Mouse (Mus musculus): ENCODE measurements around the gene Cysrt1. TPM values are rescaled to one million over a fixed set of nuclear protein-coding genes. Genes with fewer than 3 reads are reported as not detected.

Gene Cysrt1
- polyA plus RNA-seq, 1 experiment from 2014 or later: not detected

DNA sequence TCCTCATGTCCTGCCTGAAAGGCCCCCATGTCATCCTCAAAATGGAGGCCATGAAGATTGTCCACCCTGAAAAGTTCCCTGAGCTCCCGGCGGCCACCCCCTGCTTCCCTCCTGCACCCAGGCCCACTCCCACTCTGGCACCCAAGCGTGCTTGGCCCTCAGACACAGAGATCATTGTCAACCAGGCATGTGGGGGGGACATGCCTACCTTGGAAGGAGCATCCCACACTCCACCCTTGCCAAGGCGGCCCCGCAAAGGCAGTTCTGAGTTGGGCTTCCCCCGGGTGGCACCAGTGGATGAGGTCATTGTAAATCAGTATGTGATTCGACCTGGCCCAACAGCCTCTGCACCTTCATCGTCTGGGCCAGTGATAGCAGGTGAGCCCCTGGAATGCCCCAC, 1.1 kb upstream of the Cysrt1 start:
- WGBS: 80% methylated on average over 8 of the region's 8 CpGs
- H3K9me3 ChIP-seq: no peaks in the 10 kb centered on the region
- peak overlapping the region; percentile 78 for H3K9ac ChIP-seq (replicated peaks)
- peaks cover 35% of the 10 kb centered on the region for H3K36me3 ChIP-seq
- no peak overlapping the region for H3K27ac ChIP-seq
- ATAC-seq: no peak
- H3K4me2 ChIP-seq (replicated peaks): peak overlapping the region; percentile 71
- peaks cover 35% of the 10 kb centered on the region for H3K4me1 ChIP-seq (replicated peaks)
- peak overlapping the region; percentile 56 for H3K4me3 ChIP-seq (replicated peaks)
- H3K27me3 ChIP-seq: peaks cover 7% of the 10 kb centered on the region; the same call in 1 of the 2 replicates

DNA sequence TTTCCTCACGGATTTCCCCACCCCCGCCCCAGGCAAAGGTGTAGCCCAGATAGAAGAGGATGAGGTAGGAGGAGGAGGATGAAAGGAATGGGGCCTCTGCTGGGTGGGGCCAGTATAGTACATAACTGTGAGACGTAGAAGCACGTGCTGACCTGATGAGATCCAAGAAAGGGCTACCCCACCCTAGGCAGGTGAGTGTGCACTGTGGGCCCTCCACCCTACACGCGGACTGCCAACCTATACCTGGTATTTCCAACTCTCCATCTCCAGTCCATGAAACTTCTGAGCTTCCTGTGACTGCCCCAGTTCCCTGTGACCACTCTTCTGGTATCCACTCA, 845 bp downstream of the Cysrt1 start:
- peak; percentile 43 for ATAC-seq
- H3K4me1 ChIP-seq (replicated peaks): peaks cover 35% of the 10 kb centered on the region
- H3K27ac ChIP-seq: peak overlapping the region; percentile 54
- H3K36me3 ChIP-seq: peaks cover 19% of the 10 kb centered on the region
- peak overlapping the region; percentile 71 for H3K4me2 ChIP-seq (replicated peaks)
- WGBS: 19% methylated on average over 6 of the region's 6 CpGs
- H3K9me3 ChIP-seq: no peaks in the 10 kb centered on the region
- peaks cover 21% of the 10 kb centered on the region for H3K27me3 ChIP-seq
- H3K9ac ChIP-seq (replicated peaks): peak overlapping the region; percentile 78
- H3K4me3 ChIP-seq (replicated peaks): peak overlapping the region; percentile 56

DNA sequence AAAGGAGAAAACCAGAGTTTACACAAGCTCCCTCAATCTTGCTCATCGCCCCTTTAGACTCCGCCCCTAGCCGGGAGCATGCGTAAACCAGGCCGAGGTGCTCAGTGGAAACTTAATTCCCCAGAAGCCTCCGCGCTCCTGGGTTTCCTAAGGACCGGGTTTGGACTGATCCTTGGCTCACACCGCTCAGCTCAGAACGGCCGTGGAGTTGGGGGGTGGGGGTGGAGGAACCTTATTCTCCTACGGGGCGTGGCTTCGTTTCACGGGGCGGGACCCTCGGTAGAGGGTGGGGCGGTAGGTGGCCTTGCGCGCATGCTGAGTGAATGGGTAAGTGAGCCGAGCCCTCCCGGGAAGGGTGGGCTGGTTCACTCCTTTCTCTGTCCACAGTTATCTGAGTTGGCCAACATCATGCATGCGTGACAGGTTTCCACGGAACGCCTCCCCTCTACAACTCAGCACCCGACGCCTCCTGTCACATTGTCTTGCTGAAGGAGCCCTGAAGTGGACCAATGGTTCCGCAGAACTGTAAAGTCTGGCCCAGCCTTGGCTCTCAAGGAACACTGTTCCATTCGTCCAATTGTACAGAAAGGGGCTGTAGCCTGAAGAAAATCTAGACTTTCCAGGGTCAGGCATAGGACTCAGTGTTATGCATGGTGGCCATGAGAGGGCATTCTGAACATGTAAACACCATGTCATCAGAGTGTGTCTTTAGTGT, 1.4 kb downstream of the Cysrt1 start:
- Histone ChIP-seq H3K27ac (peak overlapping the region; percentile 54), H3K4me2 (replicated peaks) (peak overlapping the region; percentile 71), H3K9me3 (no peaks in the 10 kb centered on the region), H3K4me1 (replicated peaks) (peaks cover 35% of the 10 kb centered on the region), H3K9ac (replicated peaks) (peak overlapping the region; percentile 78), H3K27me3 (peaks cover 26% of the 10 kb centered on the region), H3K4me3 (replicated peaks) (peak overlapping the region; percentile 56), H3K36me3 (peaks cover 14% of the 10 kb centered on the region)
- 1% methylated on average over 29 of the region's 29 CpGs for WGBS
- peak; percentile 78 for ATAC-seq

DNA sequence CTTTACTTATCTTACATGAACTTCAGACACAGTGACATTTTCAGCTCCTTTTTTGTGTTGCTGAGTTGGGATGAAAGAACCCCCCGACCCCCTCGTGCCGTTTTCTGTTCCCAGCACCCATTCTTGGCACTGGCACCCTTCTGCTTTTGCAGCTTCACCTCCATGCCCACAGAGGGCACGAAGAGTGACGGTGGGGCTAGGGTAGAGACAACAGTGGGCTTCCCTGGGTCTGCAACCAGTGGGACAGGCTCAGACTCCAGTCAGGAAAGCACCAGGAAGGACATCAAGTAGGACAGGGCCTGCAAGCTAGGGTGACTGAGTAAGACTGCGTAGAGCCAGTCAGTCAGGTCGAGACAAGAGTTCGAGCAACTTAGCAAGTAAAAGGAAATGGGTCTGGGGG, 1.9 kb downstream of the Cysrt1 start:
- H3K4me3 ChIP-seq (replicated peaks): peak overlapping the region; percentile 56
- H3K27ac ChIP-seq: no peak overlapping the region; the same call in 1 of the 2 replicates
- peak overlapping the region; percentile 71 for H3K4me2 ChIP-seq (replicated peaks)
- 47% methylated on average over 8 of the region's 8 CpGs for WGBS
- no peak overlapping the region; the same call in 1 of the 2 replicates for H3K9ac ChIP-seq (replicated peaks)
- peaks cover 35% of the 10 kb centered on the region for H3K4me1 ChIP-seq (replicated peaks)
- H3K27me3 ChIP-seq: peaks cover 26% of the 10 kb centered on the region
- no peaks in the 10 kb centered on the region for H3K9me3 ChIP-seq
- ATAC-seq: peak; percentile 8
- H3K36me3 ChIP-seq: peaks cover 8% of the 10 kb centered on the region

DNA sequence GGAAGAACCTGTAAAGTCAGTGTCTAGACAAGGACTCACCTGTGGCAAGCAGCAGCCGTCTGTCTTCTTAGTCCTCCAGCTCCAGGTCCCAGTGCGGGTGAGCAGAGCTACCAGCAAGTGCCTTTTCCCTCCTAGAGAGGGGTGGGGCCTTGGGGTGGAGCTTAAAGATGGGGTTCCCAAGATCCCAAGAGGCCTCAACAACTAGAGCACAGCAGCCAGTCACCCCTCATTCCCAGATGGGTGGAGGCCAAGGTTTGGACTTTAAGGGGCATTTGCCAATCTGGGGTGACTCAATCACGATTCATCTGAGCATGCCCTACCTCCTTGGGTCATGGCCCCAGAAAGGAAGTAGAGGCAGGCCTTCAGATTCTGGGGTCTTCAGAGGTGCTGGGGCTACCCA, 2.5 kb downstream of the Cysrt1 start:
- Histone ChIP-seq H3K4me3 (replicated peaks) (no peak overlapping the region), H3K9me3 (no peaks in the 10 kb centered on the region), H3K36me3 (peaks cover 3% of the 10 kb centered on the region; the same call in 1 of the 2 replicates), H3K27ac (no peak overlapping the region), H3K27me3 (peaks cover 26% of the 10 kb centered on the region), H3K4me1 (replicated peaks) (peaks cover 35% of the 10 kb centered on the region), H3K4me2 (replicated peaks) (no peak overlapping the region), H3K9ac (replicated peaks) (no peak overlapping the region)
- no peak for ATAC-seq
- 98% methylated on average over 3 of the region's 3 CpGs for WGBS

DNA sequence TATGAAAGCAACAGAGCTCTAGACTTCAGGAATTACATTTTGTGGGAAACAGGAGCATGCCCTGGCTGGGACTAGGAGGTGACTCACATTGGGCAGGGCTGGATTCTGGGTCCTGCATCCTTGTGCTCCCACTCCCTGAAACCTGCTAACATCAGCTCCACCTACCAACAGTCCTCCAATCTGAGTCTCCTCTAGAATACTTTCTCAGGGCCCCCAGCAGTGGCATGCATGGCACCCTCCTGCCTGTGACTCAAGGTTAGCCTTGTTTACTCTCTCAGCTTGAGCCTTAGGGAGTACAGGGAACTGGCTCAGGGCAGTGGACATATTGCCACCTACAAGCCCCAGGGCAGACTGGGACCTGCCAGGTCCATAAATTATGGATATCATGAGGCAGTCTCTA, 4.1 kb downstream of the Cysrt1 start:
- H3K27me3 ChIP-seq: peaks cover 30% of the 10 kb centered on the region
- no peak overlapping the region for H3K9ac ChIP-seq (replicated peaks)
- no peaks in the 10 kb centered on the region for H3K9me3 ChIP-seq
- H3K4me3 ChIP-seq (replicated peaks): no peak overlapping the region
- no peak for ATAC-seq
- no peaks in the 10 kb centered on the region for H3K36me3 ChIP-seq
- no peak overlapping the region for H3K4me2 ChIP-seq (replicated peaks)
- no peak overlapping the region for H3K27ac ChIP-seq
- H3K4me1 ChIP-seq (replicated peaks): peaks cover 27% of the 10 kb centered on the region

DNA sequence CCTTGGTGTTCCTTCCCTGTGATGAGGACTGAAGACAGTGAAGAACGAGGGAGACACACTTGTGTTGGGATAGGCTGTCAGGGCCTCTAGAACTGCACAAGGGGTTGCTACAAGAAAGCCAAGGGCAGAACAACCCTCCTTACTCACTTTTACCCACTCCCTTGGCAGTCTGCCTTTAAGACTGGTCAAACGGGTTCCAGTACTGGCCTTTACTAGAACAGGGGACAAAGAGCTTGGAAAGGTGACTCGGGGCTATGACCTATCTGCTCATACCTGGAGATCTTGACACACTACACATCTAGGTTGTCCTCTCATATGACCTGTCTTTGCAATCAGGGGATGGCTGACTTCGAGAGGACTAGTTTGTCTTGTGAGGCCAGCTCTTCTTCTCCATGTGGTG, 4.7 kb downstream of the Cysrt1 start:
- ATAC-seq: no peak
- no peak overlapping the region for H3K9ac ChIP-seq (replicated peaks)
- whole genome bisulfite sequencing: 70% methylated on average over 4 of the region's 4 CpGs

DNA sequence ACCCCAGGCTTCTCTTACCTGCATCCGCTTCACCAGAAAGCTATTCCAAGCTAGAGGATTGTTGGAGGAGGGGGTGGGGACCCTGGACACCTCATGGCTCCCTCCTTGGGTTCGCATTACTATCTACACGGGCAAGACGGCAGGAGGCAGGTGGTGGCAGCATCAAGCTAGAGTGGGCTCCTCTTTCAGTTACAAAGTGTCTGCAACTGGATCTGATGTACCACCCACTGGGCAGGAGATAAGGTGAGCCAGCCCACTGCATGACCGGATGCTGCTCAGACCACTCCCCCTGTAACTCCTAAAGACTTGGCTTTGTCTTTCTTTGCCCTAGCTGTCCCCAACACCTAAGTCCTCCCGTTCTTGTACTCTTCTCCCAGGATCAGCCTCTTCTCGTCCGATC, 5.6 kb downstream of the Cysrt1 start, which contains the start of gene Rnf224:
Gene Rnf224, minus strand, starts transcription at position 174 of the 400 bp plus-strand sequence.
- Histone ChIP-seq H3K27ac (no peak within 1 kb of the TSS), H3K9me3 (no peaks in the 10 kb centered on the region), H3K4me3 (replicated peaks) (no peak within 1 kb of the TSS), H3K9ac (replicated peaks) (no peak within 1 kb of the TSS), H3K4me2 (replicated peaks) (no peak within 1 kb of the TSS), H3K27me3 (peaks cover 31% of the 10 kb centered on the region), H3K4me1 (replicated peaks) (peaks cover 12% of the 10 kb centered on the region), H3K36me3 (no peaks in the 10 kb centered on the region)
- 44% methylated on average over 8 of the region's 8 CpGs for WGBS
- ATAC-seq: no peak

More for the DNA sequence above, 4.7 kb downstream of the Cysrt1 start:
- Histone ChIP-seq H3K27me3 (peaks cover 32% of the 10 kb centered on the region), H3K4me1 (replicated peaks) (peaks cover 21% of the 10 kb centered on the region), H3K9me3 (no peaks in the 10 kb centered on the region), H3K27ac (no peak overlapping the region), H3K36me3 (no peaks in the 10 kb centered on the region), H3K4me3 (replicated peaks) (no peak overlapping the region), H3K4me2 (replicated peaks) (no peak overlapping the region)

DNA sequence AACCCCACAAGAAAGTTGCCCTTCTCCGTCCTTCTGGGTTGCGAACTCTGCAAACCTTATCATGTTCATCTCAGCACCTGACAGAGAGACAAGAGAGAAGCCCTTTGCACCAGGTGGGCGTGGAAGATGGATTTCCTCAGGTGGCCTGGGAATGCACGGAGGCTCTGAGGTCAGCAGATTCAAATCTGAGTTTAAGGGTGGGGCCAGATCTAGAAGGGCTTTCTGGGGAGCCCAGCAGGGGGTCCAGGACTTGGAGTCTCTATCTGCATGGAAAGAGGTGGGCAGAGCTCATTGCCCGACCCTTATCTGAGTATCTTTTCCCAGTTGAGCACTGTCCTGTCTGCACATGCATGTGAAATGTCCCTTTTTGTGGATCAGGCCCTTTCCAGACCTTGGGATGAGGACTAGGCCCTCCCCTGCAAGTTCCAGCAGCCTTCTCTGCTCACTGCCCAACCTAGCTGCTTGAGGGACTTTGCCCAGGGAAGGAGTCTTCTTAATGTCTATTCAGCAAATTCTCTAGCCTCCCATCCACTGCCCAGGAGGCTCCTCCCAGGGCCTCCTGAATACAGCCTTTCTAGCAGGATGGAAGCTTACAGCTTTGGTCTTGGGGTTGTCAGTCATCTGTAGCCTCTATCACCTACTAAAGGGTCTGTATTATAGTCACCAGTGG, 7.6 kb downstream of the Cysrt1 start:
- no peak for ATAC-seq
- H3K9ac ChIP-seq (replicated peaks): no peak overlapping the region
- no peaks in the 10 kb centered on the region for H3K36me3 ChIP-seq
- H3K4me2 ChIP-seq (replicated peaks): no peak overlapping the region
- WGBS: 75% methylated on average over 5 of the region's 5 CpGs
- peaks cover 27% of the 10 kb centered on the region for H3K27me3 ChIP-seq
- no peak overlapping the region for H3K27ac ChIP-seq
- H3K4me1 ChIP-seq (replicated peaks): no peaks in the 10 kb centered on the region
- H3K4me3 ChIP-seq (replicated peaks): no peak overlapping the region
- H3K9me3 ChIP-seq: no peaks in the 10 kb centered on the region

DNA sequence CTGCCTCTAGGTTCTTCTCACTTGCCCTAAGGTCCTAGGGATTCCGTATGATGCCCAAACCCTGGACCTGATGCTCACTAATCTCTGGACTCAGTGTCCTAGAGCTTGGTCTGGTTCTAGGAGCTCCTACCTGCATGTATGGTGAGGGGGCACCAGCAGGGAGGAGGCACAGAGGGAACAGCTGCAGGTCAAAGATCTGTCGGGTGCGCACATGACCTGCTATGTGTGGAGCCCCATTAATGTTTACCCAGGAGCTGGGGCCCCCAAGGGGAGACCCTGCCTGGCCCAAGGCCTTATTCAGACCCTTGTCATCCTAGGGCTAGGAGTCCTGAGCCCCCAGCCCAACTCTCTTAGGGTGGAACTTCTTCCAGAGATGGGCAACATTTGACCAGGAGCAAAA, 8.2 kb downstream of the Cysrt1 start, which contains the start of gene Slc34a3:
Gene Slc34a3, minus strand, starts transcription at position 315 of the 400 bp plus-strand sequence.
- no peak within 1 kb of the TSS for H3K4me2 ChIP-seq (replicated peaks)
- WGBS: 86% methylated on average over 3 of the region's 3 CpGs
- H3K9ac ChIP-seq (replicated peaks): no peak within 1 kb of the TSS; the same call in 1 of the 2 replicates
- peaks cover under 1% of the 10 kb centered on the region; the same call in 1 of the 2 replicates for H3K4me1 ChIP-seq (replicated peaks)
- no peak within 1 kb of the TSS for H3K4me3 ChIP-seq (replicated peaks)
- H3K27ac ChIP-seq: no peak within 1 kb of the TSS
- no peaks in the 10 kb centered on the region for H3K9me3 ChIP-seq
- no peak for ATAC-seq
- peaks cover 27% of the 10 kb centered on the region for H3K27me3 ChIP-seq
- H3K36me3 ChIP-seq: no peaks in the 10 kb centered on the region

DNA sequence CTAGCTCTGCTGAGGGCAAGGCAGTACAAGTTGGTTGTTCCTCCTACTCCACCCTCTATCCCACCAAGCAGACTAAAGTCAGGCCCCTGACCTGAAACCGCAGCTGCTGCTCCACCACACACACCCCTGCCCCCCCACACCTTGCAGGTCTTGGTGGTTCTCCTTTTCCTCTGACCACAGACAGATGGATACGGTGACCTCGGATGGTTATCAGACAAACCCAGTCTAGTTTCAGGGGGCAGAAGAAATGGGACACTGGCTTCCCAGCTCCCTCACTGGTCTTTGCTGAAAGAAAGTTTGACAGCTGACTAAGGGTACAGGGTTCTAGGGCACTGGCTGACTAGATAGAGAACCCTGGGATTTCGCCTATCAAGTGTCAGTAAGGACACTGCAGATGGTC, 8.8 kb downstream of the Cysrt1 start:
- no peak overlapping the region for H3K4me3 ChIP-seq (replicated peaks)
- no peak overlapping the region for H3K27ac ChIP-seq
- no peak overlapping the region; the same call in 1 of the 2 replicates for H3K9ac ChIP-seq (replicated peaks)
- no peaks in the 10 kb centered on the region for H3K9me3 ChIP-seq
- WGBS: 84% methylated on average over 4 of the region's 4 CpGs
- H3K4me1 ChIP-seq (replicated peaks): peaks cover 7% of the 10 kb centered on the region; the same call in 1 of the 2 replicates
- no peak overlapping the region for H3K4me2 ChIP-seq (replicated peaks)
- no peaks in the 10 kb centered on the region for H3K36me3 ChIP-seq
- H3K27me3 ChIP-seq: peaks cover 26% of the 10 kb centered on the region
- no peak for ATAC-seq

DNA sequence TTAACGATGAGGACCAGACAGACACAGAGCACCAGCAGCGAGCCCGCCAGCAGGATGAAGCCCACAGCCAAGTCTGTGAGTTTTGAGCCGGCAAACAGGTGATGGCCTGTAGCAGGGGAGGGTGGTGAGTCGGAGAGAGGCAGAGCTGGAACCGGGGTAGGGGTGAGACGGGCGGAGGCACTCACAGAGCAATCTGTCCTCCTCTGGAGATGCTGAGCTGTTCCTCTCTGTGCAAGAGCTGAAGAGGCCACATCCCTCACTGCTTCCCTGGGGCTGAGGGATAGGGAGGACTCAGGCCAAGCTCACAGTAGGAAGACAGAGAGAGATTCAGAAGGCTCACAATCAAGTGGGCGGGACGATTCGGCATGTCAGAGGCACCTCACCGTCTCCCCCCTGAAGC, 11.2 kb downstream of the Cysrt1 start:
- no peak overlapping the region for H3K4me3 ChIP-seq (replicated peaks)
- WGBS: 50% methylated on average over 12 of the region's 12 CpGs
- no peak for ATAC-seq

More for the DNA sequence above, 11.2 kb downstream of the Cysrt1 start:
- Histone ChIP-seq H3K27ac (no peak overlapping the region), H3K4me1 (replicated peaks) (peaks cover 7% of the 10 kb centered on the region; the same call in 1 of the 2 replicates), H3K36me3 (no peaks in the 10 kb centered on the region), H3K4me2 (replicated peaks) (no peak overlapping the region), H3K9me3 (no peaks in the 10 kb centered on the region), H3K27me3 (peaks cover 7% of the 10 kb centered on the region; the same call in 1 of the 2 replicates), H3K9ac (replicated peaks) (no peak overlapping the region; the same call in 1 of the 2 replicates)
